18 mouse cellular contexts compared by ENCODE assay signal in genomic region chrX:13254273-13254672, GRCm38 (mm10).
DNase-seq lines count a peak whose midpoint lies in the region; ATAC-seq lines count a peak whose summit lies in the region.
"Had no signal": no experiment of that assay in that cellular context is flagged by ENCODE, and none has a peak within 500 bp of the region (broad histone marks: within the 10 kb centered on the region; RNA-seq: fewer than 3 reads in every experiment).

No protein-coding gene starts in this region.

- ATAC-seq in frontal cortex, adult (ENCODE audit: low TSS enrichment), result peak; percentile 87
- ATAC-seq: CD4-positive, CD25-positive, alpha-beta regulatory T cell, adult 4 months; forebrain, embryonic 14.5 days; forebrain, embryonic 16.5 days had no signal

- DNase-seq in frontal cortex, postnatal 36 days (ENCODE audit: low spot score in 2 of 2), result no peak
- DNase-seq in NIH3T3 (ENCODE audit: low read depth), result peak; percentile 55
- DNase-seq in brain, adult 2 months (ENCODE audit: low read depth, low spot score), result peak; percentile 30
- no peak for DNase-seq in layer of hippocampus, adult 9-10 months (ENCODE audit: low spot score)
- DNase-seq in embryo, embryonic 10 days (ENCODE audit: low spot score), result no peak
- DNase-seq: adrenal gland, adult 8-10 months; adrenal gland, postnatal 25 days; B cell, adult 2 months; cerebellum, adult 11-12 months; cerebellum, adult 2 months; cerebellum, adult 9-10 months; cerebellum, postnatal 10 days; cerebellum, postnatal 25 days; embryo, embryonic 11 days had no signal

Comparison
In these comparisons a context has a peak if more than half of its experiments do, and no peak if none do; other contexts are left out.
1. DNase-seq: peak in NIH3T3 (single experiment) and brain, adult 2 months (single experiment); none in frontal cortex, postnatal 36 days (0 of 2), layer of hippocampus, adult 9-10 months (single experiment) and embryo, embryonic 10 days (single experiment).